In genomic region chr11:44982225-44982624, GRCm38 (mm10) we compare ENCODE assay signal across 25 mouse cellular contexts.
A peak's percentile ranks its signal among the peaks of the same experiment; 100 is the strongest.
DNase-seq lines count a peak whose midpoint lies in the region; ATAC-seq lines count a peak whose summit lies in the region.
"Had no signal": no experiment of that assay in that cellular context is flagged by ENCODE, and none has a peak within 500 bp of the region (broad histone marks: within the 10 kb centered on the region; RNA-seq: fewer than 3 reads in every experiment).

No protein-coding gene starts in this region.

- H3K27ac ChIP-seq in neural tube, embryonic 11.5 days (ENCODE audit: low read depth, low read length) = no peak overlapping the region
- H3K27ac ChIP-seq in hindbrain, embryonic 14.5 days = peak overlapping the region; percentile 21; the same call in 1 of the 2 replicates
- peak overlapping the region; percentile 54 for H3K27ac ChIP-seq in neural tube, embryonic 15.5 days (replicated peaks)
- H3K27ac ChIP-seq: embryonic facial prominence, embryonic 10.5 days; forebrain, embryonic 12.5 days; gastrocnemius, adult 2 months; layer of hippocampus, adult 2 months had no signal

- no peak overlapping the region for H3K9ac ChIP-seq in neural tube, embryonic 11.5 days (ENCODE audit: low read length)
- no peak overlapping the region for H3K9ac ChIP-seq in hindbrain, embryonic 14.5 days
- H3K9ac ChIP-seq in neural tube, embryonic 15.5 days (replicated peaks) = no peak overlapping the region
- H3K9ac ChIP-seq: forebrain, embryonic 12.5 days; heart, embryonic 12.5 days had no signal

- DNase-seq in heart, adult 11 months = peak; percentile 87
- no peak for DNase-seq in heart, adult 8-10 months (ENCODE audit: low spot score)
- peak; percentile 42 for DNase-seq in neural tube, embryonic 11.5 days (ENCODE audit: low spot score)
- DNase-seq in neural tube, embryonic 10.5 days (ENCODE audit: extremely low spot score, low spot score) = no peak
- DNase-seq in hindbrain, embryonic 14.5 days (ENCODE audit: low spot score) = no peak
- DNase-seq in adrenal gland, postnatal 10 days = no peak
- no peak for DNase-seq in right cerebral cortex, postnatal 36 days (ENCODE audit: low spot score in 2 of 2)
- DNase-seq: cerebellum, adult 11-12 months; cerebellum, postnatal 14 days; gastrocnemius, adult 2 months; heart, postnatal 10 days; kidney, postnatal 25 days; layer of hippocampus, postnatal 36 days; lung, adult 18-20 months; lung, postnatal 10 days; right cerebral cortex, adult 18-20 months; thymus, adult 18-20 months; thymus, postnatal 36 days had no signal

- no peak overlapping the region for H3K4me3 ChIP-seq in neural tube, embryonic 11.5 days (ENCODE audit: low read depth, low read length)
- no peak overlapping the region for H3K4me3 ChIP-seq in hindbrain, embryonic 14.5 days (replicated peaks; ENCODE audit: low read length)
- H3K4me3 ChIP-seq in neural tube, embryonic 15.5 days (replicated peaks) = no peak overlapping the region
- H3K4me3 ChIP-seq: embryonic facial prominence, embryonic 10.5 days; forebrain, embryonic 12.5 days; gastrocnemius, adult 2 months; heart, embryonic 12.5 days; layer of hippocampus, adult 2 months had no signal

- H3K4me2 ChIP-seq in neural tube, embryonic 11.5 days (ENCODE audit: low read depth) = no peak overlapping the region; the same call in 1 of the 2 replicates
- H3K4me2 ChIP-seq in hindbrain, embryonic 14.5 days (replicated peaks) = no peak overlapping the region
- no peak overlapping the region for H3K4me2 ChIP-seq in neural tube, embryonic 15.5 days
- H3K4me2 ChIP-seq: forebrain, embryonic 12.5 days; heart, embryonic 12.5 days; liver, embryonic 11.5 days had no signal

- H3K4me1 ChIP-seq in neural tube, embryonic 11.5 days (ENCODE audit: control insufficient read depth, insufficient read depth, low read length) = 0 out of 2 replicates have a peak, but pooled peaks cover 5% of the 10 kb centered on the region
- peaks cover 31% of the 10 kb centered on the region for H3K4me1 ChIP-seq in hindbrain, embryonic 14.5 days (replicated peaks; ENCODE audit: control insufficient read depth, insufficient read depth, low read length)
- peaks cover 53% of the 10 kb centered on the region for H3K4me1 ChIP-seq in neural tube, embryonic 15.5 days

- no peaks in the 10 kb centered on the region for H3K27me3 ChIP-seq in neural tube, embryonic 11.5 days (ENCODE audit: control insufficient read depth, insufficient read depth, low read length)
- no peaks in the 10 kb centered on the region for H3K27me3 ChIP-seq in hindbrain, embryonic 14.5 days (ENCODE audit: control insufficient read depth, insufficient read depth, low read length)
- no peaks in the 10 kb centered on the region for H3K27me3 ChIP-seq in neural tube, embryonic 15.5 days (replicated peaks)
- H3K27me3 ChIP-seq: heart, embryonic 12.5 days had no signal

- H3K9me3 ChIP-seq in neural tube, embryonic 11.5 days (ENCODE audit: control insufficient read depth, low read length) = no peaks in the 10 kb centered on the region
- H3K9me3 ChIP-seq in hindbrain, embryonic 14.5 days (ENCODE audit: control insufficient read depth, low read length) = no peaks in the 10 kb centered on the region
- H3K9me3 ChIP-seq in neural tube, embryonic 15.5 days (replicated peaks) = no peaks in the 10 kb centered on the region
- H3K9me3 ChIP-seq: embryonic facial prominence, embryonic 10.5 days; forebrain, embryonic 12.5 days; heart, embryonic 12.5 days had no signal

- no peaks in the 10 kb centered on the region for H3K36me3 ChIP-seq in neural tube, embryonic 11.5 days (ENCODE audit: control insufficient read depth, insufficient read depth, low read length)
- H3K36me3 ChIP-seq in hindbrain, embryonic 14.5 days (replicated peaks; ENCODE audit: control insufficient read depth, insufficient read depth) = no peaks in the 10 kb centered on the region
- no peaks in the 10 kb centered on the region for H3K36me3 ChIP-seq in neural tube, embryonic 15.5 days
- H3K36me3 ChIP-seq: embryonic facial prominence, embryonic 10.5 days; forebrain, embryonic 12.5 days; heart, embryonic 12.5 days had no signal

- WGBS in neural tube, embryonic 11.5 days = 27% methylated on average over 9 of the region's 9 CpGs
- WGBS in hindbrain, embryonic 14.5 days = 28% methylated on average over 9 of the region's 9 CpGs
- WGBS in neural tube, embryonic 15.5 days = 16% methylated on average over 9 of the region's 9 CpGs

- ATAC-seq in neural tube, embryonic 11.5 days (ENCODE audit: insufficient read depth, low FRiP score, low TSS enrichment) = no peak
- no peak for ATAC-seq in hindbrain, embryonic 14.5 days (ENCODE audit: low FRiP score)
- no peak for ATAC-seq in neural tube, embryonic 15.5 days (ENCODE audit: low FRiP score)
- ATAC-seq: intestine, postnatal 0 days had no signal

Comparison
In these comparisons a context has a peak if more than half of its experiments do, and no peak if none do; other contexts are left out.
1. DNase-seq: peak in heart, adult 11 months (single experiment) and neural tube, embryonic 11.5 days (single experiment); none in heart, adult 8-10 months (single experiment), neural tube, embryonic 10.5 days (single experiment), hindbrain, embryonic 14.5 days (single experiment), adrenal gland, postnatal 10 days (single experiment) and right cerebral cortex, postnatal 36 days (0 of 2).